Mouse (Mus musculus): Measurements from ENCODE around the gene Gm11084. TPM values are rescaled to one million over a fixed set of nuclear protein-coding genes. Genes with fewer than 3 reads are reported as not detected.
"Not testable (repeated sequence)": the region's sequence is repeated elsewhere in the genome, so short reads cannot be mapped to it uniquely, and the experiment has no call there.

Gene Gm11084
- polyA plus RNA-seq, 1 experiment from 2014 or later: not detected

- TF ChIP-seq CTCF (IDR thresholded peaks at IDR 0.05; ENCODE audit: low read depth): no peak
- Histone ChIP-seq H3K27ac (ENCODE audit: low read depth) (no peak overlapping the region), H3K36me3 (ENCODE audit: insufficient read depth) (no peaks in the 10 kb centered on the region), H3K4me2 (no peak overlapping the region), H3K4me3 (ENCODE audit: low read depth, low read length) (no peak overlapping the region), H3K4me1 (ENCODE audit: insufficient read depth) (no peaks in the 10 kb centered on the region), H3K27me3 (ENCODE audit: insufficient read depth, low read length) (no peaks in the 10 kb centered on the region), H3K9me3 (ENCODE audit: low read depth, low read length) (no peaks in the 10 kb centered on the region), H3K9ac (no peak overlapping the region)
- ATAC-seq (ENCODE audit: insufficient read depth) (no peak), DNase-seq (peak; percentile 52)
- WGBS: 58% methylated on average over 9 of the region's 9 CpGs
Measured at GRCm38 (mm10) chr2:73019371-73020146, 33.0 kb upstream of the Gm11084 start.

DNA sequence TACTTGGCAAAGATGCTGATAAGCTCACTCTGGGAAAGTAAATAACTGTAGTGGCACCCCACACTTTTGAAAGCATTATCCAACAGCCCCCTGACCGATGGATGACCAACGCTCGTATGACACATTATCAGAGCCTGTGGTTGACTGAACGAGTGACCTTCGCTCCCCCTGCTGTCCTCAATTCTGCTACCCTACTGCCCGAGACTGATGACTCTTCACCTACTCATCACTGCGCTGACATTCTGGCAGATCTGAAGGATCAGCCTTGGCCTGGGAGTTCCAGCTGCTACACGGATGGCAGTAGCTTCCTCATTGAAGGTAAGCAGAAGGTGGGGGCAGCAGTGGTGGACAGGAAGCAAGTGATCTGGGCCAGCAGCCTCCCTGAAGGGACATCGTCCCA lies 27.5 kb upstream of the Gm11084 start:
- H3K4me2 ChIP-seq; H3K9ac ChIP-seq; H3K4me3 ChIP-seq (ENCODE audit: low read depth, low read length); H3K36me3 ChIP-seq (ENCODE audit: insufficient read depth); DNase-seq; H3K27ac ChIP-seq (ENCODE audit: low read depth); H3K27me3 ChIP-seq (ENCODE audit: insufficient read depth, low read length); H3K4me1 ChIP-seq (ENCODE audit: insufficient read depth); ATAC-seq (ENCODE audit: insufficient read depth): not testable (repeated sequence)
- H3K9me3 ChIP-seq (ENCODE audit: low read depth, low read length): peaks cover 15% of the 10 kb centered on the region
- WGBS: 57% methylated on average over 9 of the region's 9 CpGs

- no peaks in the 10 kb centered on the region for H3K27me3 ChIP-seq (ENCODE audit: insufficient read depth, low read length)
- peaks cover 15% of the 10 kb centered on the region for H3K9me3 ChIP-seq (ENCODE audit: low read depth, low read length)
- no peaks in the 10 kb centered on the region for H3K4me1 ChIP-seq (ENCODE audit: insufficient read depth)
- no peak for ATAC-seq (ENCODE audit: insufficient read depth)
- DNase-seq: peak; percentile 64
- no peaks in the 10 kb centered on the region for H3K36me3 ChIP-seq (ENCODE audit: insufficient read depth)
- TF ChIP-seq CTCF (IDR thresholded peaks at IDR 0.05; ENCODE audit: low read depth): no peak
- H3K27ac ChIP-seq (ENCODE audit: low read depth): no peak overlapping the region
- H3K4me2 ChIP-seq: no peak overlapping the region
- no peak overlapping the region for H3K9ac ChIP-seq
- WGBS: 73% methylated on average over 19 of the region's 20 CpGs
- no peak overlapping the region for H3K4me3 ChIP-seq (ENCODE audit: low read depth, low read length)
Measured at GRCm38 (mm10) chr2:73012636-73013035, 26.1 kb upstream of the Gm11084 start.

- no peak overlapping the region for H3K9ac ChIP-seq
- no peaks in the 10 kb centered on the region for H3K36me3 ChIP-seq (ENCODE audit: insufficient read depth)
- ATAC-seq (ENCODE audit: insufficient read depth) (no peak), DNase-seq (no peak)
- WGBS: 87% methylated on average over 9 of the region's 9 CpGs
- TF ChIP-seq CTCF (IDR thresholded peaks at IDR 0.05; ENCODE audit: low read depth): no peak
- no peaks in the 10 kb centered on the region for H3K27me3 ChIP-seq (ENCODE audit: insufficient read depth, low read length)
- H3K9me3 ChIP-seq (ENCODE audit: low read depth, low read length): peaks cover 15% of the 10 kb centered on the region
- H3K4me1 ChIP-seq (ENCODE audit: insufficient read depth): peaks cover 11% of the 10 kb centered on the region
- no peak overlapping the region for H3K27ac ChIP-seq (ENCODE audit: low read depth)
- no peak overlapping the region for H3K4me3 ChIP-seq (ENCODE audit: low read depth, low read length)
- H3K4me2 ChIP-seq: no peak overlapping the region
Measured at GRCm38 (mm10) chr2:73007472-73007871, 21.0 kb upstream of the Gm11084 start.

GRCm38 (mm10) chr2:73005611-73006515 lies 19.3 kb upstream of the Gm11084 start:
- Histone ChIP-seq H3K9ac (no peak overlapping the region), H3K4me2 (no peak overlapping the region), H3K27me3 (ENCODE audit: insufficient read depth, low read length) (no peaks in the 10 kb centered on the region), H3K9me3 (ENCODE audit: low read depth, low read length) (peaks cover 9% of the 10 kb centered on the region), H3K36me3 (ENCODE audit: insufficient read depth) (no peaks in the 10 kb centered on the region), H3K4me1 (ENCODE audit: insufficient read depth) (peaks cover 11% of the 10 kb centered on the region), H3K27ac (ENCODE audit: low read depth) (peak overlapping the region; percentile 91; the same call in 1 of the 2 replicates), H3K4me3 (ENCODE audit: low read depth, low read length) (no peak overlapping the region)
- ATAC-seq (ENCODE audit: insufficient read depth) (no peak), DNase-seq (peak; percentile 38)
- WGBS: 48% methylated on average over 3 of the region's 3 CpGs
- TF ChIP-seq CTCF (IDR thresholded peaks at IDR 0.05; ENCODE audit: low read depth): no peak

GRCm38 (mm10) chr2:73003751-73004717 lies 17.5 kb upstream of the Gm11084 start:
- no peak for TF ChIP-seq CTCF (IDR thresholded peaks at IDR 0.05; ENCODE audit: low read depth)
- Histone ChIP-seq H3K4me1 (ENCODE audit: insufficient read depth) (peaks cover 11% of the 10 kb centered on the region), H3K4me3 (ENCODE audit: low read depth, low read length) (peak overlapping the region; percentile 19), H3K9ac (peak overlapping the region; percentile 40), H3K27me3 (ENCODE audit: insufficient read depth, low read length) (no peaks in the 10 kb centered on the region), H3K36me3 (ENCODE audit: insufficient read depth) (no peaks in the 10 kb centered on the region), H3K9me3 (ENCODE audit: low read depth, low read length) (no peaks in the 10 kb centered on the region), H3K4me2 (peak overlapping the region; percentile 57), H3K27ac (ENCODE audit: low read depth) (peak overlapping the region; percentile 91)
- DNase-seq (peak; percentile 92), ATAC-seq (ENCODE audit: insufficient read depth) (peak; percentile 96)
- WGBS: 4% methylated on average over 23 of the region's 24 CpGs
